Mouse (Mus musculus) gastrocnemius, adult 2 months (tissue): ENCODE measurements at regions not wholly inside any gene's neighbourhood (a gene's known extent, or its start where the extent isn't known, plus 50 kb on each side); places are given as distances from the start of the nearest gene placed in this dataset.
A peak's percentile ranks its signal among the peaks of the same experiment; 100 is the strongest.

Experiments
- DNase-seq: peaks from one replicate; pipeline ENCODE4 v3.0.0; 2022
- H3K27ac ChIP-seq: fragments of 200-600 bp; 2 replicates; pipeline ENCODE4 v1.8.1; 2022; ENCODE audit warnings: mild to moderate bottlenecking
- H3K4me3 ChIP-seq: fragments of 200-600 bp; 2 replicates; pipeline ENCODE4 v1.8.1; 2022; ENCODE audit warnings: mild to moderate bottlenecking, moderate library complexity
- CTCF ChIP-seq: fragments of 200-600 bp; IDR thresholded peaks from 2 replicates; pipeline ENCODE4 v1.8.1; 2022; ENCODE audit warnings: antibody characterized with exemption, mild to moderate bottlenecking, moderate library complexity
- intact Hi-C: fragments of 180-260 bp; cut with DNase I; formaldehyde crosslinking; loops from one replicate; pipeline ENCODE4 v1.15.1; 2025

DNA sequence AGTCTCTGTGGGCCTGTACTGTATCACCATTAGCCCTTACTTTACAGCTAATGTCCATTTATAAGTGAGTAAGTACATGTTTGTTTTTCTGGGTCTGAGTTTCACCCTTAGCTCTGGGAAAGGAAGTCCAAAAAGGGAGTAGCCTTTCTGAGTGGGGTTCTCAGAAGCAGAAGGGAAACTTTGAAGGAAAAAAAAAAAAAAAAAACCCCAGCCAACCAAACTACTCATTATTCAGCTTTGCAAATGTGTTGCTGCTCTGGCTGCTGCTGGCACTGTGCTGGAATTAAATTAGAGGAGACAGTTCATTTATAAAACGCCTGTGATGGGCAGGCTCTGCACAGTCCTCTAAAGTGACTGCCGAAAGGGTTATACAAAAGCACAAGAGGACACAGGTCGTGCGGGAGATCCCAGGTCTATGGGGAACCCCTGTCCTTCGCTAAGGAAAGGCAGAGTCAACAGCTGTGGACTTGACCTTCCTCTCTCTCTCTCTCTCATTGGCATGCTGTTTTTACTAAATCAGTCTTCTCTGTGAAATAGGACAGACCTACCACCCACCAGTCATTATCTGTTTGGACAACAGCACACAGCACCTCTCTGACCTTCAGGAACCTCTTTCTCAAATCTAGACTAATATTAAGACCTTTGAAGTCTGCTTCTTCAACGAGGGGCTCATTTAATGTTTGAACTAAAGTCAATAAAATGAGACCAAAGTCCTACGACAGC is 165.4 kb downstream of the Cd47 start:
- no peak overlapping the region for H3K4me3 ChIP-seq
- H3K27ac ChIP-seq: peak overlapping the region; percentile 31
- no peak for DNase-seq
- intact Hi-C loops: no loop called here
- no peak for TF ChIP-seq CTCF

- Histone ChIP-seq H3K27ac (no peak overlapping the region; the same call in 1 of the 2 replicates), H3K4me3 (no peak overlapping the region)
- intact Hi-C loops: no loop called here
- TF ChIP-seq CTCF: no peak
- no peak for DNase-seq
These were observed 165.9 kb downstream of the Cd47 start for GRCm38 (mm10) chr16:49966251-49966588.

DNA sequence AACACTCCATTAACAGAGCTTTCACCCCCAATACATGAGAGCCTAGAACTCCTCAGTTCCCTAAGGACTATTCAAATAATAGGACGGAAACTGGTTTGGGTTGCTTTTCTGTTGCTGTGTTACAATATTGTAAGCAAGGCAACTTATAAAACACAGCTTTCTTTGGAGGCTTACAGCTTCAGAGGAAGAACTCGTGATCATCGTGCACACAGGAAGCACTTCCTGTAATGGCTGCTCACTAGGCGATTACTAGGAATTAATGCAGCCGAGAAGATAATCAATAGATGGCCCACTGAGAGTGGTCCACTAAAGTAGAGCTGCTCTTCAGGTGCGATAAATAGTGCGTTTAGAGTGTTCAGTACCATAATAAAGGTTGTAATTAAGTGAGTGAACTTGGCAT is 166.8 kb downstream of the Cd47 start:
- no peak for DNase-seq
- no peak for TF ChIP-seq CTCF
- intact Hi-C loops: no loop called here
- Histone ChIP-seq H3K27ac (no peak overlapping the region), H3K4me3 (no peak overlapping the region)

DNA sequence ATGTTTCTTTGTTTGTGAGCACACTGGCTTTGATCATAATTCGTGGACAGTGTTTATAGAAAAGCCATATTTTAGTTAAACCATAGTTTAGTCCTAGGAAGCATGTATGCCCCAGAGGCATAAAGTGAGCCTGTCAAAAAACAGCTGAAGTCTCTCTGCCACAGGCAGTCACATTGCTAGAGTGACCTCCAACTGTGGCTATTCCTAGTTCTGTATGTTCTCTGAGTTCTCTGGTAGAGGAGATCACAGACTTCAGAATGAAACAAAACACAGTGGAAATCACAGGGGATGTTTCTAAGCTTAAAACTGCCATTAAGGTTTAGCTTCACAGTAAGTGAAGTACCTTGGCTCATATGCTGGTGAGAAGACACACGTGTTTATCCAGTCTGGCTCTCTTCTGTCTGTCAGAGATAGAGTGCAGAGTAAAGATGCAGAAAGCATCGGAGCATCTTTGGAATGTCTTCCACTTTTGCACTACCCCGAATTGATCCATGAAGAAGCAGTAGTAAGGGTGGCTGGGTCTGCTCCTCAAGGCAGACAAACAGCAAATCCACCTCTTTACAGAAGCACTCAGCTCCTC is 168.0 kb downstream of the Cd47 start:
- DNase-seq: no peak
- Histone ChIP-seq H3K27ac (no peak overlapping the region), H3K4me3 (no peak overlapping the region)
- intact Hi-C loops: no loop called here
- TF ChIP-seq CTCF: no peak

- Histone ChIP-seq H3K4me3 (no peak overlapping the region), H3K27ac (no peak overlapping the region)
- TF ChIP-seq CTCF: no peak
- intact Hi-C loops: no loop called here
- DNase-seq: no peak
These were observed 168.7 kb downstream of the Cd47 start for GRCm38 (mm10) chr16:49969035-49969434.

DNA sequence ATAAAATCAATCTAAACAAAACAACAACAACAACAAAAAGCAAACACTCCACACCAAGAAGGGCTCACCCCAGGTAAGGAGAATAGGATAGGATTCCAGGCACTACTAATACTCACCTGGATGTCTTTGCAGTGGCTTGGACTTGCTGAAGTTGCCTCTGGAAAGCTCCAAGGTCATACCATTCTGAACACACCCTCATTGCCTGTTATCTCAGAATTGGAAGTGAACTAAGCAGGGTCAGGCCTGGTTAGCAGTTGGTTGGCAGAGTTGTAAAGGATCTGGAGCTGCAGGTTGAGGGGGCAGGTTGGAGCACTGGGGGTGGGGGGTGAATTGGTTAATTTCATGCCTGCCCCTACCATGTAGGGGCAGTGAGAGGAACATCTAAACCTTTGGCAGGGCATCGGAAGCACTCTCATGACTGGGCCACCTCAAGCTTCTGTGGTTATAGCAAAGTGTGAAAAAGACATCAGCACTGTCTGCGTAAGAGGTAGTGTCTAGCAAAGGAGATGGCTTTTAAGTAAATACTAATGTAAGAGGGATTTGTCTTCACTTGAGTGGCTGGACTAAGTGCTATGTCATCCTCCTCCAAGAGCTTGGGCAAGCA is 169.5 kb downstream of the Cd47 start:
- TF ChIP-seq CTCF: no peak
- Histone ChIP-seq H3K27ac (peak overlapping the region; percentile 21; the same call in 1 of the 2 replicates), H3K4me3 (no peak overlapping the region)
- intact Hi-C loops: no loop called here
- no peak for DNase-seq

GRCm38 (mm10) chr16:49970297-49970804 is 170.0 kb downstream of the Cd47 start:
- peak overlapping the region; percentile 21; the same call in 1 of the 2 replicates for H3K27ac ChIP-seq

GRCm38 (mm10) chr16:49971141-49971555 is 170.8 kb downstream of the Cd47 start:
- H3K4me3 ChIP-seq: no peak overlapping the region
- intact Hi-C loops: no loop called here
- TF ChIP-seq CTCF: no peak
- peak overlapping the region; percentile 16; the same call in 1 of the 2 replicates for H3K27ac ChIP-seq
- DNase-seq: no peak

More at GRCm38 (mm10) chr16:49970297-49970804, 170.0 kb downstream of the Cd47 start:
- DNase-seq: peak; percentile 24
- no peak for TF ChIP-seq CTCF
- intact Hi-C loops: no loop called here
- H3K4me3 ChIP-seq: no peak overlapping the region

- no peak overlapping the region for H3K4me3 ChIP-seq
- intact Hi-C loops: no loop called here
- no peak for DNase-seq
- no peak for TF ChIP-seq CTCF
- no peak overlapping the region for H3K27ac ChIP-seq
These were observed 176.9 kb downstream of the Cd47 start for GRCm38 (mm10) chr16:49977276-49977675.

GRCm38 (mm10) chr16:49979426-49979940 is 179.2 kb downstream of the Cd47 start:
- no peak for TF ChIP-seq CTCF
- DNase-seq: no peak
- intact Hi-C loops: no loop called here

DNA sequence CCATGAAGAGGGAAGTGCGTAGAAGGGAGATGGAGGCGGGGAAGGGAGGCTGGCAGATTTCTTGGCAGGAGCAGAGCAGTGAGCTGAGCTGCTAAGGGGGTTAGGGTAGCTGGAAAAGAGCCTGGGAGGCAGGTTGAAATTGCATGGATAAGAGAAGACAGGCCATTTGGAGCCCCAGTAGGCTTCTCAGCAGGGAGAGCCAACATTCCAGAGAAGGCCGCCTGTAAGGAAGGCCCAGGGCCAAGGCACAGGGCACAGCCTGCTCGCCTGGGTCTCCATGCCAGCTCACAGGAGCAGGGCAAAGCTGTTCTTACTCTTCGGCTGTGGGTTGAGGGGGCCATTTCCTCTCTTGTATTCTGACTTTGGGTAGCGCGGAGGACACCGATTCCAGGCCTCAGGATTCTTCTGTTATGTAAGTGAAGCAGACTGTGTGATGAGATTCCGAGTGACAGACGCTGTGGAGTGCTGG is 179.9 kb downstream of the Cd47 start:
- 0 out of 2 replicates have a peak overlapping the region, but pooled peaks have one; percentile 5 for H3K4me3 ChIP-seq
- TF ChIP-seq CTCF: no peak
- DNase-seq: peak; percentile 41
- no peak overlapping the region for H3K27ac ChIP-seq
- intact Hi-C loops: no loop called here

More at GRCm38 (mm10) chr16:49979426-49979940, 179.2 kb downstream of the Cd47 start:
- no peak overlapping the region for H3K4me3 ChIP-seq
- H3K27ac ChIP-seq: no peak overlapping the region

DNA sequence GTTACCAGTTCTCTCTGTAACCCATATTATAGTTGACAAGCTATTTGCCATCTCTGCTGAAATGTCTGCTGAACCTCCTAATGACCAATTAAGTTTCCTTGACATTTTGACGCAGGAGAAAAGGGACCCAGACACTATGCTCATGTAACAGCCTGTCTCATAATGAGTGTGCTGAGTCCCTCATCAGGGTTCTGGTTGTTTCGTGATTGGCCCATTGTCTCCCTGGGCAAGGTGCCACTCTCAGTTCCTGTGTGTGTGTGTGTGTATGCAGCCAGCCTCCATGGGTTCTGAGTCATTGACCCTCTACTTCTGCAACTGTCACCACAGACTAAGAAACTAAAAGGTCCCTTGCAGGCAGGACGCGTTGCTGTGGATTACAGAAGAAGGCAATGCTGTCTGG is 181.8 kb downstream of the Cd47 start:
- peak; percentile 28 for DNase-seq
- intact Hi-C loops: no loop called here
- no peak for TF ChIP-seq CTCF
- no peak overlapping the region for H3K27ac ChIP-seq
- no peak overlapping the region for H3K4me3 ChIP-seq
